Mouse (Mus musculus): ENCODE data around the gene Usb1. TPM values are rescaled to one million over a fixed set of nuclear protein-coding genes. Genes with fewer than 3 reads are reported as not detected.

The Usb1 gene
- total RNA-seq, 2 experiments from 2014 or later, result 19.0 to 19.4 TPM

DNA sequence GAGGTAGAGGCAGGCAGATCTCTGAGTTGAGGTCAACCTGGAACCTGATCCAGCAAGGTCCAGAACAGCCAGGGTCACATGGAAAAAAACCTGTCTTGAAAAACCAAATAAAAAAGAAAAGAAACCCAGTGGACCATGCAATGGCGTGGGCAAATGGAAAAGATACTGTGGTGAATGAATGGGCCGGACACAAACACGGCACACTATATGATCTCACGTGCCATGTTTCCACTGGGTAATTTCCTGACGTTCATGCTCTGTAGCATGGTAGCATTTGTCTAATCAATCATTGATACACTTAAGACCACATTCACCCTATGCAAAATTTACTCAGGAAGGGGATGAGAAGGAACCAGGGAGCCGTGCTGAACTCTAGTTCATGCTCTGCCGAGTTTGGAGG, 59.0 kb downstream of the Usb1 start:
- DNase-seq (ENCODE audit: extremely low spot score in 1 of 2, low spot score in 2 of 2), result no peak
- intact Hi-C loops (cut with DNase I), result no loop called here

- no peak for DNase-seq (ENCODE audit: extremely low spot score in 1 of 2, low spot score in 2 of 2)
- intact Hi-C loops (cut with DNase I), result no loop called here
Measured at GRCm38 (mm10) chr8:95392604-95393003, 60.5 kb downstream of the Usb1 start.

- no peak for DNase-seq (ENCODE audit: extremely low spot score in 1 of 2, low spot score in 2 of 2)
- intact Hi-C loops (cut with DNase I), result no loop called here
Measured at GRCm38 (mm10) chr8:95395186-95395918, 63.3 kb downstream of the Usb1 start.

GRCm38 (mm10) chr8:95396752-95397151, 64.7 kb downstream of the Usb1 start:
- intact Hi-C loops (cut with DNase I), result no loop called here
- DNase-seq (ENCODE audit: extremely low spot score in 1 of 2, low spot score in 2 of 2), result no peak

Other genes starting within 250 kb of the Usb1 start
- 10 to 100 TPM; 56.2 to 58.6 TPM for gene Kifc3, start 129.5 kb upstream of the Usb1 start, total RNA-seq (2021)
- gene Cngb1, start 25.7 kb upstream of the Usb1 start, total RNA-seq (2021), result under 1 TPM; 0.58 to 0.71 TPM
- gene Tepp, start 21.7 kb upstream of the Usb1 start, total RNA-seq (2021), result 1 to 10 TPM; 1.7 to 2.3 TPM
- 10 to 100 TPM; 17.0 to 18.0 TPM for gene Zfp319, start 334 bp upstream of the Usb1 start, total RNA-seq (2021)
- 10 to 100 TPM; 29.5 to 31.9 TPM for gene Mmp15, start 20.0 kb downstream of the Usb1 start, total RNA-seq (2021)
- 10 to 100 TPM; 69.4 to 72.6 TPM for gene Cfap20, start 102.6 kb downstream of the Usb1 start, total RNA-seq (2021)
- gene Csnk2a2, start 157.8 kb downstream of the Usb1 start, total RNA-seq (2021), result 100 to 1,000 TPM in 1 of 2 experiments, 10 to 100 TPM in 1; 93.5 to 101 TPM
- 1 to 10 TPM in 1 of 2 experiments, under 1 TPM in 1; 0.73 to 1.4 TPM for gene Ccdc113, start 201.8 kb downstream of the Usb1 start, total RNA-seq (2021)
- not detected for gene Prss54, start 244.1 kb downstream of the Usb1 start, total RNA-seq (2021)

Measured in left cerebral cortex, postnatal 10 days (tissue).